Mouse (Mus musculus) liver, postnatal 0 days (tissue): ENCODE measurements around the gene Gnb1. TPM values are rescaled to one million over a fixed set of nuclear protein-coding genes. Genes with fewer than 3 reads are reported as not detected.

Experiments used
- ATAC-seq: fragments of 200-750 bp; cut with Nextera tagmentation; 2 replicates; pipeline ENCODE4 v1.8.0; 2017; ENCODE audit warnings: mild to moderate bottlenecking, moderate library complexity
- DNase-seq: peaks from one replicate; pipeline ENCODE4 v3.0.0-alpha.2; 2016
- H3K27ac ChIP-seq: fragments of 300-500 bp; sonication (generic); 2 replicates; pipeline ENCODE4 v1.5.1; 2014; ENCODE audit warnings: antibody characterized with exemption, moderate library complexity, mild to moderate bottlenecking, low read depth
- H3K27me3 ChIP-seq: fragments of 300-500 bp; sonication (generic); 2 replicates; pipeline ENCODE4 v1.6.1; 2014; ENCODE audit warnings: low read length, control low read depth, mixed read lengths; ENCODE audit not compliant: insufficient read depth
- H3K36me3 ChIP-seq: fragments of 300-500 bp; sonication (generic); replicated peaks from 2 replicates; pipeline ENCODE4 v1.6.1; 2014; ENCODE audit warnings: mild to moderate bottlenecking, control low read depth, low read length, moderate library complexity, mixed read lengths; ENCODE audit not compliant: insufficient read depth
- H3K4me1 ChIP-seq: fragments of 300-500 bp; sonication (generic); 2 replicates; pipeline ENCODE4 v1.6.1; 2014; ENCODE audit warnings: antibody characterized with exemption, mild to moderate bottlenecking, control low read depth; ENCODE audit not compliant: insufficient read depth
- H3K4me2 ChIP-seq: fragments of 300-500 bp; sonication (generic); 2 replicates; pipeline ENCODE4 v1.6.1; 2014; ENCODE audit warnings: low read depth, mild to moderate bottlenecking, low read length, moderate library complexity, mixed read lengths
- H3K4me3 ChIP-seq: fragments of 300-500 bp; sonication (generic); 2 replicates; pipeline ENCODE4 v1.5.1; 2014; ENCODE audit warnings: low read depth, low read length
- H3K9ac ChIP-seq: fragments of 300-500 bp; sonication (generic); replicated peaks from 2 replicates; pipeline ENCODE4 v1.6.1; 2014; ENCODE audit warnings: mild to moderate bottlenecking, moderate library complexity
- H3K9me3 ChIP-seq: fragments of 300-500 bp; sonication (generic); 2 replicates; pipeline ENCODE4 v1.6.1; 2016; ENCODE audit warnings: mild to moderate bottlenecking, control low read depth, low read length, mixed read lengths
- CTCF ChIP-seq: sonication (generic); IDR thresholded peaks from 2 replicates; pipeline ENCODE4 v1.5.1; 2016; ENCODE audit warnings: antibody characterized with exemption, low read depth
- EP300 ChIP-seq: IDR thresholded peaks from 2 replicates; pipeline ENCODE4 v1.6.1; 2016; ENCODE audit warnings: antibody characterized with exemption, low read depth, mild to moderate bottlenecking
- WGBS: fragments of 180-500 bp; shearing (Covaris S2); extraction: QIAGEN DNeasy Blood & Tissue Kit; methylation state at CpG from one replicate; pipeline ENCODE4 v1.1.7; 2014; ENCODE audit not compliant: insufficient replicate concordance; 5-methylcytosine and 5-hydroxymethylcytosine counted together
- polyA plus RNA-seq: library from polyadenylated mRNA; unstranded; fragments of >200 nt; fragmentation: Nextera tagmentation; extraction: Ambion mirVana; gene quantifications from 2 replicates; pipeline ENCODE4 v1.2.1, GENCODE M21; 2015

Gene Gnb1
- polyA plus RNA-seq, 1 experiment from 2014 or later = 88.4 TPM

DNA sequence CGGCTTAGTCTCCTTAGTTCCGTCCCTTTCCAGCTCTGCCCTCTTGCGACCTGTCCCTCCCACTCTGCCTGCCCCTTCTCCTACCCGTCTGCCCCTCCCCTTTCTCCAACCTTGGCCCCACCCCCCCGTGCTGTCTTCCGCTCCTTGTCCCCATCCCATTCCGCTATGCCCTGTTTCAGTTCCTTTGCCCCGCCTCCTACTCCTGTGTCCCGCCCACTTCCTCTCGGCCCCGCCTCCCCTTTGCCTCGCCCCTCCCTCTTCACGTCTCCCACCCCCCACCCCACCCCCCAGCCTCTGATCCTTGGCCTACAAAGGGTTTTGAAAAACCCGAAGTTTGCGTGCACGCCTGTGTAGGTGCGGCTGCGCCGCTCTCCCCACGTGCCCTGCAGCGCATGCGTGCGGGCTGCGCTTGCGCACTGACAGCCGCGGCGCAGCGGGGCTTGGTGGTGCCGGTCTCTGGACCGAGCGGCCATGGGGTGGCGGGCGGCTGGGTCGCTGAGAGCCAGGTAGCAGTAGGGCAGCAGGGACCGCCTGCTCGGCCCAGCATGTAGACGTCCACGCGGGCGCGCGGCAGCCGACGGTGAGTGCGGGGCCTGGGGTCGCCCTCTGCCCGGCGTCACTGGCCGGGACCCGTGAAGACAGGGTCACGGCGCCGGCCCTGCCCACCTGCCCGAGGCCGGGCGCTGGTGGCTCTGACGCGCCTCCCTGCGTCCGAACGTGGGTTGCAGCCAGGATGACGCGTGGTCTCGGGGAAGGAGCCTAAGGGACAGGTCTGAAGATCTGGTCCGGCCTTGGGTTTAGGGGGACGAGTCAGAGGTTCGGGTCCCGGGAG lies 72.5 kb downstream of the Gnb1 start:
- peaks cover 11% of the 10 kb centered on the region; the same call in 1 of the 2 replicates for H3K36me3 ChIP-seq
- TF ChIP-seq EP300 (no peak), CTCF (peak; percentile 71)
- under 1% methylated on average over 60 of the region's 69 CpGs for WGBS
- H3K9me3 ChIP-seq = no peaks in the 10 kb centered on the region
- H3K27ac ChIP-seq = peak overlapping the region; percentile 94
- H3K4me3 ChIP-seq = peak overlapping the region; percentile 61
- peak overlapping the region; percentile 76 for H3K4me2 ChIP-seq
- peak; percentile 88 for ATAC-seq
- H3K27me3 ChIP-seq = no peaks in the 10 kb centered on the region
- DNase-seq = peak; percentile 98
- H3K4me1 ChIP-seq = peaks cover 66% of the 10 kb centered on the region
- H3K9ac ChIP-seq = peak overlapping the region; percentile 68

GRCm38 (mm10) chr4:155564315-155565069 lies 73.3 kb downstream of the Gnb1 start:
- ATAC-seq (no peak), DNase-seq (no peak)
- peaks cover 59% of the 10 kb centered on the region for H3K4me1 ChIP-seq
- H3K27me3 ChIP-seq = no peaks in the 10 kb centered on the region
- no peaks in the 10 kb centered on the region for H3K9me3 ChIP-seq
- peak overlapping the region; percentile 68 for H3K9ac ChIP-seq
- peak overlapping the region; percentile 76 for H3K4me2 ChIP-seq
- peaks cover 8% of the 10 kb centered on the region; the same call in 1 of the 2 replicates for H3K36me3 ChIP-seq
- TF ChIP-seq CTCF = no peak
- no peak for TF ChIP-seq EP300
- H3K27ac ChIP-seq = peak overlapping the region; percentile 94
- 10% methylated on average over 20 of the region's 20 CpGs for WGBS
- H3K4me3 ChIP-seq = peak overlapping the region; percentile 61

DNA sequence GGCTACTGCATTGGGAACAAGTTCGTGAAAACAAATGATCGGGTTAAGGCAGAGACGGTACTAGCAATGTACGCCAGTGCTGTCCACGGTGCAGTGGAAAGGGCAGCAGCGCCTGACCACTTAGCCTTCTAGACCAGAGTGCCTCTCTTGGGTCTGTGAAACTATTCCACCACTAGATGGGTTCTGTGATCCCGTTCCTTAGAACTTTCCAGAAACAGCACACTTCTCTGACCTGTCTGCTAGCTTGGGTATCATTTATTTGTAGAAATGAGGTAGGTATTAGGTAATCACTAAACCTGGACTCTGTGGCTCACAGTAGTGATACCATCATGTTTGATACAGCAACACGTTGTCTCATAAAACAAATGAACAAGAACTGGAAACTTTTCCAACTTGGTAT lies 75.4 kb downstream of the Gnb1 start:
- 69% methylated on average over 8 of the region's 8 CpGs for WGBS
- H3K4me1 ChIP-seq = peaks cover 49% of the 10 kb centered on the region
- ATAC-seq (no peak), DNase-seq (no peak)
- no peak for TF ChIP-seq CTCF
- no peak for TF ChIP-seq EP300
- H3K27ac ChIP-seq = peak overlapping the region; percentile 72
- no peak overlapping the region; the same call in 1 of the 2 replicates for H3K9ac ChIP-seq
- peak overlapping the region; percentile 16; the same call in 1 of the 2 replicates for H3K4me2 ChIP-seq
- H3K27me3 ChIP-seq = no peaks in the 10 kb centered on the region
- no peak overlapping the region for H3K4me3 ChIP-seq
- no peaks in the 10 kb centered on the region for H3K9me3 ChIP-seq
- 0 out of 2 replicates have a peak, but pooled peaks cover 3% of the 10 kb centered on the region for H3K36me3 ChIP-seq

GRCm38 (mm10) chr4:155568170-155568569 lies 77.0 kb downstream of the Gnb1 start:
- TF ChIP-seq EP300 = no peak
- peak; percentile 84 for TF ChIP-seq CTCF
- no peak for DNase-seq
- peaks cover 43% of the 10 kb centered on the region for H3K4me1 ChIP-seq
- no peak overlapping the region for H3K4me3 ChIP-seq
- peaks cover 4% of the 10 kb centered on the region; the same call in 1 of the 2 replicates for H3K36me3 ChIP-seq
- no peaks in the 10 kb centered on the region for H3K27me3 ChIP-seq
- WGBS = 18% methylated on average over 2 of the region's 2 CpGs
- H3K4me2 ChIP-seq = no peak overlapping the region
- no peak overlapping the region for H3K9ac ChIP-seq
- H3K27ac ChIP-seq = peak overlapping the region; percentile 39
- H3K9me3 ChIP-seq = no peaks in the 10 kb centered on the region
- no peak for ATAC-seq

GRCm38 (mm10) chr4:155568632-155569370 lies 77.6 kb downstream of the Gnb1 start:
- TF ChIP-seq CTCF (no peak), EP300 (0 out of 2 replicates have a peak, but pooled peaks have one; percentile 41)
- H3K36me3 ChIP-seq = peaks cover 4% of the 10 kb centered on the region; the same call in 1 of the 2 replicates
- no peak overlapping the region for H3K9ac ChIP-seq
- no peak overlapping the region for H3K4me2 ChIP-seq
- H3K4me3 ChIP-seq = no peak overlapping the region
- peak overlapping the region; percentile 39 for H3K27ac ChIP-seq
- WGBS = 67% methylated on average over 7 of the region's 7 CpGs
- no peaks in the 10 kb centered on the region for H3K27me3 ChIP-seq
- H3K4me1 ChIP-seq = peaks cover 46% of the 10 kb centered on the region
- DNase-seq (no peak), ATAC-seq (peak; percentile 72)
- no peaks in the 10 kb centered on the region for H3K9me3 ChIP-seq
